Mouse (Mus musculus) CH12.LX (cell line): ENCODE measurements around the gene Stk24. TPM values are rescaled to one million over a fixed set of nuclear protein-coding genes. Genes with fewer than 3 reads are reported as not detected.

Experiments
- DNase-seq: peaks from one replicate; pipeline ENCODE4 v3.0.0-alpha.2; 2013; ENCODE audit errors: extremely low read depth
- H3K27ac ChIP-seq: 2 replicates; pipeline ENCODE4 v1.5.1; 2012; ENCODE audit warnings: low read depth, mild to moderate bottlenecking, control low read depth, moderate library complexity; ENCODE audit not compliant: insufficient read depth
- H3K27me3 ChIP-seq: replicated peaks from 2 replicates; pipeline ENCODE3; 2012; ENCODE audit warnings: inconsistent platforms
- H3K36me3 ChIP-seq, 2 experiments: replicated peaks in 1 of 2; 2 replicates each; pipeline versions ENCODE3 to v1.6.1; 2012; ENCODE audit warnings: inconsistent platforms in 1 of 2, low read length in 1 of 2, mild to moderate bottlenecking in 1 of 2, mixed read lengths in 1 of 2, moderate library complexity in 1 of 2; ENCODE audit not compliant: control insufficient read depth in 1 of 2, insufficient read depth in 1 of 2
- H3K4me1 ChIP-seq, 2 experiments: 2 replicates each; pipeline ENCODE4 v1.6.1; 2012; ENCODE audit warnings: inconsistent platforms in 1 of 2, moderate library complexity in 1 of 2; ENCODE audit not compliant: insufficient read depth in 2 of 2, control insufficient read depth in 1 of 2
- H3K4me2 ChIP-seq: 2 replicates; pipeline ENCODE4 v1.6.1; 2012; ENCODE audit warnings: low read depth, mild to moderate bottlenecking, control low read depth; ENCODE audit not compliant: poor library complexity, insufficient read depth, severe bottlenecking
- H3K4me3 ChIP-seq, 3 experiments: fragments of 150-350 bp in 1 of 3; sonication (generic) in 1 of 3; replicated peaks in 1 of 3; 2 replicates each; pipeline versions ENCODE3 to v1.5.1; 2011 to 2012; ENCODE audit warnings: low read depth in 2 of 3, low read length in 2 of 3, mild to moderate bottlenecking in 2 of 3, moderate library complexity in 2 of 3, control low read depth in 1 of 3, improper control_type of control experiment in 1 of 3, inconsistent platforms in 1 of 3, mixed read lengths in 1 of 3; ENCODE audit not compliant: poor library complexity in 1 of 3
- H3K79me2 ChIP-seq: replicated peaks from 2 replicates; pipeline ENCODE4 v1.6.1; 2012; ENCODE audit warnings: mild to moderate bottlenecking, moderate library complexity; ENCODE audit not compliant: control insufficient read depth, poor library complexity, insufficient read depth, severe bottlenecking; ENCODE audit errors: extremely low read depth
- H3K9ac ChIP-seq: 2 replicates; pipeline ENCODE4 v1.6.1; 2012; ENCODE audit warnings: low read depth, mild to moderate bottlenecking, control low read depth, moderate library complexity; ENCODE audit not compliant: insufficient read depth
- H3K9me3 ChIP-seq: replicated peaks from 2 replicates; pipeline ENCODE3; 2012; ENCODE audit warnings: low read length, inconsistent platforms, mixed read lengths
- CHD2 ChIP-seq: IDR thresholded peaks from 2 replicates; pipeline ENCODE4 v1.6.1; 2011; ENCODE audit warnings: low read length, improper control_type of control experiment
- CTCF ChIP-seq, 2 experiments: IDR thresholded peaks in 1 of 2; conservative IDR thresholded peaks in 1 of 2; 2 replicates each; pipeline ENCODE4 v1.5.1; 2011 to 2012; ENCODE audit warnings: low read depth in 2 of 2, low read length in 2 of 2, improper control_type of control experiment in 1 of 2, inconsistent platforms in 1 of 2, mild to moderate bottlenecking in 1 of 2, moderate library complexity in 1 of 2
- ELF1 ChIP-seq: IDR thresholded peaks from 2 replicates; pipeline ENCODE4 v1.6.1; 2014; ENCODE audit warnings: low read depth, mild to moderate bottlenecking, inconsistent platforms, low read length, improper control_type of control experiment
- GABPA ChIP-seq: IDR thresholded peaks from 2 replicates; pipeline ENCODE4 v1.6.1; 2012; ENCODE audit warnings: low read depth, low read length, improper control_type of control experiment, inconsistent platforms; ENCODE audit not compliant: insufficient replicate concordance
- IRF4 ChIP-seq: IDR thresholded peaks from 2 replicates; pipeline ENCODE4 v1.6.1; 2014; ENCODE audit warnings: low read depth, mild to moderate bottlenecking, inconsistent platforms, low read length, improper control_type of control experiment
- JUN ChIP-seq: IDR thresholded peaks from 2 replicates; pipeline ENCODE4 v1.6.1; 2011; ENCODE audit warnings: low read depth, mild to moderate bottlenecking, low read length, improper control_type of control experiment, moderate library complexity; ENCODE audit not compliant: insufficient read depth
- JUND ChIP-seq: conservative IDR thresholded peaks from 2 replicates; pipeline ENCODE4 v1.6.1; 2011; ENCODE audit warnings: low read depth, low read length, improper control_type of control experiment
- MAFK ChIP-seq: IDR thresholded peaks from 2 replicates; pipeline ENCODE4 v1.6.1; 2011; ENCODE audit warnings: low read length, improper control_type of control experiment; ENCODE audit not compliant: insufficient replicate concordance
- MEF2A ChIP-seq: IDR thresholded peaks from 2 replicates; pipeline ENCODE4 v1.6.1; 2014; ENCODE audit warnings: low read depth, mild to moderate bottlenecking, inconsistent platforms, low read length, improper control_type of control experiment, borderline replicate concordance
- MXI1 ChIP-seq: IDR thresholded peaks from 2 replicates; pipeline ENCODE4 v1.6.1; 2011; ENCODE audit warnings: mild to moderate bottlenecking, low read depth, low read length, improper control_type of control experiment
- MYC ChIP-seq: IDR thresholded peaks from 2 replicates; pipeline ENCODE4 v1.6.1; 2011; ENCODE audit warnings: low read depth, mild to moderate bottlenecking, improper control_type of control experiment, low read length
- NRF1 ChIP-seq: IDR thresholded peaks from 2 replicates; pipeline ENCODE4 v1.6.1; 2014; ENCODE audit warnings: low read depth, mild to moderate bottlenecking, inconsistent platforms, low read length, improper control_type of control experiment, moderate library complexity
- PAX5 ChIP-seq: IDR thresholded peaks from 2 replicates; pipeline ENCODE4 v1.6.1; 2012; ENCODE audit warnings: low read length, inconsistent platforms, mixed read lengths
- POLR2AphosphoS2 ChIP-seq: IDR thresholded peaks from 2 replicates; pipeline ENCODE4 v1.6.1; 2011; ENCODE audit warnings: low read depth, low read length, improper control_type of control experiment
- RCOR1 ChIP-seq: conservative IDR thresholded peaks from 2 replicates; pipeline ENCODE4 v1.6.1; 2012; ENCODE audit warnings: low read depth, mild to moderate bottlenecking, inconsistent platforms, low read length, improper control_type of control experiment
- TBP ChIP-seq: conservative IDR thresholded peaks from 2 replicates; pipeline ENCODE4 v1.6.1; 2011; ENCODE audit warnings: low read depth, low read length, improper control_type of control experiment
- TCF12 ChIP-seq: IDR thresholded peaks from 2 replicates; pipeline ENCODE4 v1.6.1; 2014; ENCODE audit warnings: low read depth, mild to moderate bottlenecking, inconsistent platforms, low read length, improper control_type of control experiment
- ZNF384 ChIP-seq: IDR thresholded peaks from 2 replicates; pipeline ENCODE4 v1.6.1; 2012; ENCODE audit warnings: low read depth, low read length, improper control_type of control experiment, inconsistent platforms
- dilution Hi-C: fragments of 300-500 bp; cut with MboI; formaldehyde crosslinking; loops from 2 replicates; pipeline ENCODE4 v1.14.3; 2020; ENCODE audit warnings: low sequenced_read_pairs; ENCODE audit not compliant: extremely low pct_unique_long_range_greater_than_20kb, extremely low pct_ligation_motif_present
- in situ Hi-C: fragments of 300-500 bp; cut with MboI; formaldehyde crosslinking; loops from 3 replicates; pipeline ENCODE4 v1.14.3; 2019; ENCODE audit warnings: low sequenced_read_pairs, low pct_ligation_motif_present, low pct_unique_long_range_greater_than_20kb, mixed read lengths
- polyA plus RNA-seq: library from polyadenylated mRNA; unstranded; fragments of >175 nt; gene quantifications from 2 replicates; pipeline ENCODE4 v1.2.1, GENCODE M21; 2012; ENCODE audit warnings: low read depth; ENCODE audit not compliant: insufficient read length
- total RNA-seq, 2 experiments: library from RNA; depleted of rRNA; stranded (reverse); fragments of 300-350 nt in 1 of 2; fragments of >200 nt in 1 of 2; gene quantifications; 2 replicates each; pipeline ENCODE4 v1.2.3; 2012 to 2014

Stk24 gene
- total and polyA plus RNA-seq, 3 experiments, result 35.5 to 96.7 (median 52.7) TPM

GRCm38 (mm10) chr14:121317312-121317671 lies 62.5 kb downstream of the Stk24 start:
- H3K36me3 ChIP-seq, result peaks cover 5 to 53% of the 10 kb centered on the region in 2 experiments

DNA sequence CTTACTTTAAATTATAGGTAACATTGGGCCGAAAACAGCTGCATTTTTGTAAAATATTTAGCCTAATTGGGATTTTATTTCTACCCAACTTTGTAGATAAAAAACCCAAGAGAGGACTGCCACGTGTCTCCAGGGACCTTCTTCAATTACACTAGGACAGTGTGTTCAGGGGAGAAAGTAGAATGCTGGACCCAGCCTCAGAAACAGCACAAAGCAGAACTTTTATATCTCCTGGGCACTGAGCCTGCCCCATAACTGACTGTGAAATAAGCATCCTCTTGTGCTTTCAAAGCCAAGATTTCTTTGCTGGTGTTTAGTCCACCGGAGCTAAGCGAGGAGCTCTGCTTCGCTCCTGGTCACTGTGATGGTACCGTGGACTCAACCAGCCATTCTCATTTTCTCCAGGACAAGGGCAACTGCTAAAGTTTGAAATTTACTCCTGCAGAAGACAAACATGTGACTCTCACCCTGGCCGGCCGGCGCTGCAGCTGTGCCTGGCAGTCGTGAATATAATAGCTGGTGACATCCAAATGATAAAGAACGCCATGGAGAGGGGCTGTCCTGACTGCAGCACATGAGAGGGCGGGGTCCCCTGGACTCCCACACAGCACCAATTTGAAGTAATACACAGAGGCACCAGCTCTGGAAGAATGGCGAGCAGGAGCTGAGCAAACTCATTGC lies 63.0 kb downstream of the Stk24 start:
- Histone ChIP-seq H3K79me2 (peaks cover 78% of the 10 kb centered on the region), H3K9me3 (no peaks in the 10 kb centered on the region), H3K4me2 (no peak overlapping the region), H3K27ac (no peak overlapping the region), H3K9ac (no peak overlapping the region), H3K4me1 (peaks cover 31 to 85% of the 10 kb centered on the region in 2 experiments), H3K36me3 (peaks cover 5 to 52% of the 10 kb centered on the region in 2 experiments), H3K27me3 (no peaks in the 10 kb centered on the region), H3K4me3 (no peak overlapping the region)
- DNase-seq, result no peak
- TF ChIP-seq MXI1 (no peak), MEF2A (no peak), TBP (no peak), MYC (no peak), JUND (no peak), GABPA (no peak), POLR2AphosphoS2 (no peak)
- in situ Hi-C loops (no loop called here), dilution Hi-C loops (no loop called here)

More at GRCm38 (mm10) chr14:121317312-121317671, 62.5 kb downstream of the Stk24 start:
- Histone ChIP-seq H3K27me3 (no peaks in the 10 kb centered on the region), H3K79me2 (peaks cover 78% of the 10 kb centered on the region), H3K4me2 (no peak overlapping the region)
- no peak for DNase-seq
- TF ChIP-seq CHD2 (no peak), JUN (no peak), MAFK (no peak), CTCF (conservative IDR thresholded peaks at IDR 0.05 in 1 of 2, IDR thresholded peaks at IDR 0.05 in 1 of 2; ENCODE audit: low read depth in 2 of 2, low read length in 2 of 2) (no peak), ZNF384 (no peak), ELF1 (no peak), PAX5 (no peak), TCF12 (no peak), MYC (no peak), RCOR1 (no peak), IRF4 (no peak), TBP (no peak), NRF1 (no peak)
- TF ChIP-seq, all 38 proteins: peak for 0
- H3K4me1 ChIP-seq, result peaks cover 31 to 85% of the 10 kb centered on the region in 2 experiments
- H3K4me3 ChIP-seq, result no peak overlapping the region
- dilution Hi-C loops, result no loop called here
- in situ Hi-C loops, result no loop called here
- no peak overlapping the region for H3K9ac ChIP-seq
- no peak overlapping the region for H3K27ac ChIP-seq
- no peaks in the 10 kb centered on the region for H3K9me3 ChIP-seq
